ENCODE assay signal across 7 mouse cellular contexts in genomic region chr12:40477621-40478452, GRCm38 (mm10). TPM values are rescaled to one million over a fixed set of nuclear protein-coding genes. Genes with fewer than 3 reads are reported as not detected.
A peak's percentile ranks its signal among the peaks of the same experiment; 100 is the strongest.
DNase-seq lines count a peak whose midpoint lies in the region; ATAC-seq and TF ChIP-seq lines count a peak whose summit lies in the region.

No protein-coding gene starts in this region.

- peak; percentile 61 for ATAC-seq in forebrain, postnatal 0 days
- ATAC-seq in kidney, embryonic 16.5 days (ENCODE audit: low FRiP score, low TSS enrichment): peak; percentile 64
- peak; percentile 68; the same call in 1 of the 2 replicates for ATAC-seq in neural tube, embryonic 11.5 days (ENCODE audit: insufficient read depth, low FRiP score, low TSS enrichment)
- no peak for ATAC-seq in monocyte, adult 5-6 weeks (replicated peaks; ENCODE audit: insufficient number of reproducible peaks, low FRiP score, low TSS enrichment, poor library complexity, severe bottlenecking)

- peaks cover 9% of the 10 kb centered on the region for H3K4me1 ChIP-seq in forebrain, postnatal 0 days (ENCODE audit: insufficient read depth)
- peaks cover 11% of the 10 kb centered on the region for H3K4me1 ChIP-seq in kidney, embryonic 16.5 days (ENCODE audit: insufficient read depth, low read length)
- H3K4me1 ChIP-seq in neural tube, embryonic 11.5 days (ENCODE audit: control insufficient read depth, insufficient read depth, low read length): peaks cover 5% of the 10 kb centered on the region; the same call in 1 of the 2 replicates

- H3K4me2 ChIP-seq in forebrain, postnatal 0 days (ENCODE audit: low read depth): no peak overlapping the region
- no peak overlapping the region for H3K4me2 ChIP-seq in kidney, embryonic 16.5 days (replicated peaks; ENCODE audit: low read depth, low read length)
- H3K4me2 ChIP-seq in neural tube, embryonic 11.5 days (ENCODE audit: low read depth): no peak overlapping the region

- TF ChIP-seq CTCF in forebrain, postnatal 0 days (IDR thresholded peaks at IDR 0.05; ENCODE audit: low read depth): no peak

- DNase-seq in lung, adult 18-20 months: peak; percentile 24 to 51
- DNase-seq in lung, postnatal 25 days (ENCODE audit: low spot score): no peak
- peak; percentile 56 for DNase-seq in forebrain, postnatal 0 days
- peak; percentile 51 for DNase-seq in neural tube, embryonic 11.5 days (ENCODE audit: low spot score)
- DNase-seq in left cerebral cortex, postnatal 14 days (ENCODE audit: low spot score in 2 of 2): no peak

- no peak overlapping the region for H3K4me3 ChIP-seq in forebrain, postnatal 0 days (ENCODE audit: low read depth, low read length)
- no peak overlapping the region for H3K4me3 ChIP-seq in kidney, embryonic 16.5 days (ENCODE audit: low read length)
- H3K4me3 ChIP-seq in neural tube, embryonic 11.5 days (ENCODE audit: low read depth, low read length): no peak overlapping the region

- no peaks in the 10 kb centered on the region for H3K36me3 ChIP-seq in forebrain, postnatal 0 days (ENCODE audit: insufficient read depth)
- H3K36me3 ChIP-seq in kidney, embryonic 16.5 days (ENCODE audit: insufficient read depth, low read length): no peaks in the 10 kb centered on the region
- no peaks in the 10 kb centered on the region for H3K36me3 ChIP-seq in neural tube, embryonic 11.5 days (ENCODE audit: control insufficient read depth, insufficient read depth, low read length)

- intact Hi-C loops in left cerebral cortex, postnatal 14 days (cut with DNase I): no loop called here

- no peak overlapping the region for H3K9ac ChIP-seq in forebrain, postnatal 0 days
- no peak overlapping the region for H3K9ac ChIP-seq in kidney, embryonic 16.5 days (replicated peaks; ENCODE audit: low read length)
- no peak overlapping the region for H3K9ac ChIP-seq in neural tube, embryonic 11.5 days (ENCODE audit: low read length)

- H3K9me3 ChIP-seq in forebrain, postnatal 0 days (ENCODE audit: low read length): no peaks in the 10 kb centered on the region
- H3K9me3 ChIP-seq in kidney, embryonic 16.5 days (ENCODE audit: low read length): no peaks in the 10 kb centered on the region
- no peaks in the 10 kb centered on the region for H3K9me3 ChIP-seq in neural tube, embryonic 11.5 days (ENCODE audit: control insufficient read depth, low read length)

- no peak overlapping the region for H3K27ac ChIP-seq in forebrain, postnatal 0 days (ENCODE audit: low read depth, low read length)
- H3K27ac ChIP-seq in kidney, embryonic 16.5 days (ENCODE audit: low read length): peak overlapping the region; percentile 2; the same call in 1 of the 2 replicates
- no peak overlapping the region for H3K27ac ChIP-seq in neural tube, embryonic 11.5 days (ENCODE audit: low read depth, low read length)

- H3K27me3 ChIP-seq in forebrain, postnatal 0 days (ENCODE audit: insufficient read depth, low read length): no peaks in the 10 kb centered on the region
- no peaks in the 10 kb centered on the region for H3K27me3 ChIP-seq in kidney, embryonic 16.5 days (ENCODE audit: insufficient read depth, low read length)
- H3K27me3 ChIP-seq in neural tube, embryonic 11.5 days (ENCODE audit: control insufficient read depth, insufficient read depth, low read length): no peaks in the 10 kb centered on the region

- WGBS in forebrain, postnatal 0 days: 23% methylated on average over 8 of the region's 8 CpGs
- WGBS in kidney, embryonic 16.5 days: 33% methylated on average over 8 of the region's 8 CpGs
- WGBS in neural tube, embryonic 11.5 days: 30% methylated on average over 8 of the region's 8 CpGs

RNA-seq across cellular contexts. Expression of gene Dock4, which starts 32.1 kb away (rescaled TPM):
- 27.5 and 30.9 TPM in 2 replicates for total RNA-seq in forebrain, postnatal 0 days (2014; rRNA removed)
- polyA plus RNA-seq in forebrain, postnatal 0 days (2015; fragmentation: Nextera tagmentation; extraction: Ambion mirVana): 3.6 and 10.5 TPM in 2 replicates
- 13.3 and 18.4 TPM in 2 replicates for polyA plus RNA-seq in kidney, embryonic 16.5 days (2015; fragmentation: Nextera tagmentation; extraction: Ambion mirVana)
- 16.4 and 19.6 TPM in 2 replicates for polyA plus RNA-seq in neural tube, embryonic 11.5 days (2014; fragmentation: Nextera tagmentation; extraction: Ambion mirVana)
- 10 to 100 TPM; 86.1 to 86.3 TPM for total RNA-seq in left cerebral cortex, postnatal 14 days (2021)
- total RNA-seq in monocyte, adult 5-6 weeks (2017): 8.9 to 13.2 TPM (median 9.0 TPM) in 3 replicates

RNA-seq across cellular contexts. Expression of gene Zfp277, which starts 32.1 kb away (rescaled TPM):
- total RNA-seq in forebrain, postnatal 0 days (2014; rRNA removed): 31.8 and 34.4 TPM in 2 replicates
- 30.7 and 31.6 TPM in 2 replicates for polyA plus RNA-seq in forebrain, postnatal 0 days (2015; fragmentation: Nextera tagmentation; extraction: Ambion mirVana)
- 42.4 and 42.8 TPM in 2 replicates for polyA plus RNA-seq in kidney, embryonic 16.5 days (2015; fragmentation: Nextera tagmentation; extraction: Ambion mirVana)
- polyA plus RNA-seq in neural tube, embryonic 11.5 days (2014; fragmentation: Nextera tagmentation; extraction: Ambion mirVana): 40.3 and 40.7 TPM in 2 replicates
- 10 to 100 TPM; 19.9 to 20.9 TPM for total RNA-seq in left cerebral cortex, postnatal 14 days (2021)
- total RNA-seq in monocyte, adult 5-6 weeks (2017): 28.1 to 46.3 TPM (median 43.7 TPM) in 3 replicates

Comparison
In these comparisons a context has a peak if more than half of its experiments do, and no peak if none do; other contexts are left out.
1. DNase-seq: peak in lung, adult 18-20 months (2 of 2), forebrain, postnatal 0 days (single experiment) and neural tube, embryonic 11.5 days (single experiment); none in lung, postnatal 25 days (single experiment) and left cerebral cortex, postnatal 14 days (0 of 2).